Mouse (Mus musculus) kidney, embryonic 14.5 days (tissue): Measurements from ENCODE around the gene Vps29. TPM values are rescaled to one million over a fixed set of nuclear protein-coding genes. Genes with fewer than 3 reads are reported as not detected.

Experiments
- ATAC-seq: fragments of 200-750 bp; cut with Nextera tagmentation; 2 replicates; pipeline ENCODE4 v1.8.0; 2017; ENCODE audit warnings: moderate number of reproducible peaks, mild to moderate bottlenecking, moderate TSS enrichment, moderate library complexity; ENCODE audit not compliant: low FRiP score, low TSS enrichment
- H3K27ac ChIP-seq: fragments of 300-500 bp; sonication (generic); 2 replicates; pipeline ENCODE4 v1.5.1; 2014; ENCODE audit warnings: low read depth, mild to moderate bottlenecking, low read length, moderate library complexity, mixed read lengths
- H3K27me3 ChIP-seq: fragments of 300-500 bp; sonication (generic); 2 replicates; pipeline ENCODE4 v1.6.1; 2014; ENCODE audit warnings: mild to moderate bottlenecking, low read length; ENCODE audit not compliant: control insufficient read depth, insufficient read depth
- H3K36me3 ChIP-seq: fragments of 300-500 bp; sonication (generic); 2 replicates; pipeline ENCODE4 v1.6.1; 2014; ENCODE audit warnings: low read length, mixed read lengths; ENCODE audit not compliant: control insufficient read depth, insufficient read depth
- H3K4me1 ChIP-seq: fragments of 300-500 bp; sonication (generic); 2 replicates; pipeline ENCODE4 v1.6.1; 2014; ENCODE audit warnings: low read length, mixed read lengths; ENCODE audit not compliant: control insufficient read depth, insufficient read depth
- H3K4me2 ChIP-seq: fragments of 300-500 bp; sonication (generic); replicated peaks from 2 replicates; pipeline ENCODE4 v1.6.1; 2014; ENCODE audit warnings: low read depth, mild to moderate bottlenecking, low read length
- H3K4me3 ChIP-seq: fragments of 300-500 bp; sonication (generic); 2 replicates; pipeline ENCODE4 v1.5.1; 2014; ENCODE audit warnings: mild to moderate bottlenecking, low read length
- H3K9ac ChIP-seq: fragments of 300-500 bp; sonication (generic); 2 replicates; pipeline ENCODE4 v1.6.1; 2014; ENCODE audit warnings: low read depth, mild to moderate bottlenecking, low read length, moderate library complexity
- H3K9me3 ChIP-seq: fragments of 300-500 bp; sonication (generic); 2 replicates; pipeline ENCODE4 v1.6.1; 2016; ENCODE audit warnings: low read length; ENCODE audit not compliant: control insufficient read depth
- WGBS: fragments of 180-500 bp; shearing (Covaris S2); extraction: QIAGEN DNeasy Blood & Tissue Kit; methylation state at CpG from one replicate; pipeline ENCODE4 v1.1.7; 2014; 5-methylcytosine and 5-hydroxymethylcytosine counted together
- polyA plus RNA-seq: library from polyadenylated mRNA; unstranded; fragments of >200 nt; fragmentation: Nextera tagmentation; extraction: Ambion mirVana; gene quantifications from 2 replicates; pipeline ENCODE4 v1.2.1, GENCODE M21; 2014

The Vps29 gene
- polyA plus RNA-seq, 1 experiment from 2014 or later: 224 TPM

GRCm38 (mm10) chr5:122414351-122414750 lies 60.2 kb downstream of the Vps29 start:
- H3K27me3 ChIP-seq: no peaks in the 10 kb centered on the region
- H3K36me3 ChIP-seq: no peaks in the 10 kb centered on the region
- H3K4me2 ChIP-seq: no peak overlapping the region
- H3K4me1 ChIP-seq: no peaks in the 10 kb centered on the region
- H3K27ac ChIP-seq: no peak overlapping the region
- 86% methylated on average over 5 of the region's 5 CpGs for WGBS
- no peak overlapping the region for H3K9ac ChIP-seq
- H3K4me3 ChIP-seq: no peak overlapping the region
- ATAC-seq: no peak
- H3K9me3 ChIP-seq: no peaks in the 10 kb centered on the region

Other genes starting within 250 kb of the Vps29 start
- 0.31 and 0.36 TPM in 2 replicates for gene Ccdc63, start 213.5 kb upstream of the Vps29 start, polyA plus RNA-seq
- gene Ppp1cc, start 196.1 kb upstream of the Vps29 start, polyA plus RNA-seq: 281 and 296 TPM in 2 replicates
- gene Hvcn1, start 147.6 kb upstream of the Vps29 start, polyA plus RNA-seq: 12.7 TPM in 2 replicates
- 6.5 and 9.8 TPM in 2 replicates for gene Tctn1, start 89.9 kb upstream of the Vps29 start, polyA plus RNA-seq
- gene Pptc7, start 70.0 kb upstream of the Vps29 start, polyA plus RNA-seq: 7.9 and 10.9 TPM in 2 replicates
- gene Rad9b, start 136 bp upstream of the Vps29 start, polyA plus RNA-seq: 11.4 and 12.2 TPM in 2 replicates
- gene Gpn3, start 17.5 kb downstream of the Vps29 start, polyA plus RNA-seq: 77.6 and 82.6 TPM in 2 replicates
- 73.6 and 76.0 TPM in 2 replicates for gene Fam216a, start 18.0 kb downstream of the Vps29 start, polyA plus RNA-seq
- 32.5 and 201 TPM in 2 replicates for gene Arpc3, start 37.5 kb downstream of the Vps29 start, polyA plus RNA-seq
- 29.1 and 32.5 TPM in 2 replicates for gene Anapc7, start 67.3 kb downstream of the Vps29 start, polyA plus RNA-seq
- 30.3 and 53.2 TPM in 2 replicates for gene Atp2a2, start 147.9 kb downstream of the Vps29 start, polyA plus RNA-seq